Mouse (Mus musculus) myocyte (in vitro differentiated cells): ENCODE measurements at regions not wholly inside any gene's neighbourhood (a gene's known extent, or its start where the extent isn't known, plus 50 kb on each side); places are given as distances from the start of the nearest gene placed in this dataset.

Source experiments
- H3K27me3 ChIP-seq: one replicate; pipeline ENCODE4 v1.6.1; 2011; ENCODE audit not compliant: control insufficient read depth, insufficient read depth, insufficient read length
- H3K36me3 ChIP-seq: one replicate; pipeline ENCODE4 v1.6.1; 2011; ENCODE audit not compliant: control insufficient read depth, insufficient read depth
- H3K4me2 ChIP-seq: one replicate; pipeline ENCODE4 v1.6.1; 2011; ENCODE audit warnings: low read depth, control low read depth
- H3K4me3 ChIP-seq: one replicate; pipeline ENCODE4 v1.5.1; 2011; ENCODE audit warnings: mild to moderate bottlenecking, control low read depth, moderate library complexity
- H3K79me2 ChIP-seq: one replicate; pipeline ENCODE4 v1.6.1; 2011; ENCODE audit not compliant: control insufficient read depth, insufficient read depth
- H3ac ChIP-seq: one replicate; pipeline ENCODE4 v1.6.1; 2011; ENCODE audit not compliant: control insufficient read depth, insufficient read length
- CEBPB ChIP-seq: IDR thresholded peaks from 2 replicates; pipeline ENCODE4 v1.6.1; 2011; ENCODE audit warnings: mild to moderate bottlenecking, moderate library complexity; ENCODE audit not compliant: poor library complexity, insufficient read depth, severe bottlenecking
- MAX ChIP-seq: IDR thresholded peaks from one replicate; pipeline ENCODE4 v1.6.1; 2011; ENCODE audit warnings: low read depth, mild to moderate bottlenecking, control low read depth
- MYOD1 ChIP-seq, 3 experiments: IDR thresholded peaks; one replicate each; pipeline ENCODE4 v1.6.1; 2011; ENCODE audit warnings: control low read depth in 2 of 3, low read depth in 2 of 3, mild to moderate bottlenecking in 2 of 3, moderate library complexity in 1 of 3; ENCODE audit not compliant: insufficient read length in 2 of 3, control insufficient read depth in 1 of 3
- MYOG ChIP-seq, 3 experiments: IDR thresholded peaks; one replicate each; pipeline ENCODE4 v1.6.1; 2011; ENCODE audit warnings: control low read depth in 2 of 3, low read depth in 2 of 3, mild to moderate bottlenecking in 2 of 3; ENCODE audit not compliant: insufficient read length in 2 of 3, control insufficient read depth in 1 of 3, insufficient read depth in 1 of 3
- REST ChIP-seq: IDR thresholded peaks from one replicate; pipeline ENCODE4 v1.6.1; 2011; ENCODE audit warnings: mild to moderate bottlenecking, control low read depth, moderate library complexity; ENCODE audit not compliant: insufficient read depth, insufficient read length
- TCF12 ChIP-seq: IDR thresholded peaks from one replicate; pipeline ENCODE4 v1.6.1; 2011; ENCODE audit warnings: mild to moderate bottlenecking, control low read depth; ENCODE audit not compliant: poor library complexity, insufficient read depth, severe bottlenecking
- USF1 ChIP-seq: IDR thresholded peaks from one replicate; pipeline ENCODE4 v1.6.1; 2011; ENCODE audit warnings: low read depth, mild to moderate bottlenecking, control low read depth, moderate library complexity

- Histone ChIP-seq H3K79me2 (no peaks in the 10 kb centered on the region), H3K4me2 (no peak overlapping the region), H3K36me3 (no peaks in the 10 kb centered on the region), H3K27me3 (no peaks in the 10 kb centered on the region), H3K4me3 (no peak overlapping the region), H3ac (no peak overlapping the region)
- no peak for TF ChIP-seq REST
- TF ChIP-seq TCF12: no peak
Observed at GRCm38 (mm10) chr15:60089921-60090320, 73.5 kb upstream of the 4933412E24Rik start.

- TF ChIP-seq MAX: no peak
- TF ChIP-seq REST: no peak
- no peak for TF ChIP-seq CEBPB
- no peak for TF ChIP-seq MYOG (IDR thresholded peaks at IDR 0.05; ENCODE audit: control insufficient read depth in 1 of 3, insufficient read depth in 1 of 3, insufficient read length in 2 of 3, low read depth in 2 of 3)
- TF ChIP-seq MYOD1 (IDR thresholded peaks at IDR 0.05; ENCODE audit: control insufficient read depth in 1 of 3, insufficient read length in 2 of 3, low read depth in 2 of 3): no peak
- no peak for TF ChIP-seq USF1
- no peak for TF ChIP-seq TCF12
Observed at GRCm38 (mm10) chr15:60088964-60089899, 72.8 kb upstream of the 4933412E24Rik start.

More at GRCm38 (mm10) chr15:60088964-60089899, 72.8 kb upstream of the 4933412E24Rik start:
- no peaks in the 10 kb centered on the region for H3K27me3 ChIP-seq
- no peak overlapping the region for H3K4me3 ChIP-seq
- no peak overlapping the region for H3ac ChIP-seq
- no peaks in the 10 kb centered on the region for H3K36me3 ChIP-seq
- no peaks in the 10 kb centered on the region for H3K79me2 ChIP-seq
- no peak overlapping the region for H3K4me2 ChIP-seq
